Mouse (Mus musculus) myocyte (in vitro differentiated cells): ENCODE results near the gene Insrr. TPM values are rescaled to one million over a fixed set of nuclear protein-coding genes. Genes with fewer than 3 reads are reported as not detected.

ENCODE experiments used
- H3K27me3 ChIP-seq: one replicate; pipeline ENCODE4 v1.6.1; 2011; ENCODE audit not compliant: control insufficient read depth, insufficient read depth, insufficient read length
- H3K36me3 ChIP-seq: one replicate; pipeline ENCODE4 v1.6.1; 2011; ENCODE audit not compliant: control insufficient read depth, insufficient read depth
- H3K4me2 ChIP-seq: one replicate; pipeline ENCODE4 v1.6.1; 2011; ENCODE audit warnings: low read depth, control low read depth
- H3K4me3 ChIP-seq: one replicate; pipeline ENCODE4 v1.5.1; 2011; ENCODE audit warnings: mild to moderate bottlenecking, control low read depth, moderate library complexity
- H3K79me2 ChIP-seq: one replicate; pipeline ENCODE4 v1.6.1; 2011; ENCODE audit not compliant: control insufficient read depth, insufficient read depth
- H3ac ChIP-seq: one replicate; pipeline ENCODE4 v1.6.1; 2011; ENCODE audit not compliant: control insufficient read depth, insufficient read length
- CEBPB ChIP-seq: IDR thresholded peaks from 2 replicates; pipeline ENCODE4 v1.6.1; 2011; ENCODE audit warnings: mild to moderate bottlenecking, moderate library complexity; ENCODE audit not compliant: poor library complexity, insufficient read depth, severe bottlenecking
- E2F4 ChIP-seq: IDR thresholded peaks from one replicate; pipeline ENCODE4 v1.6.1; 2011; ENCODE audit warnings: mild to moderate bottlenecking, control low read depth, moderate library complexity; ENCODE audit not compliant: insufficient read depth
- MAX ChIP-seq: IDR thresholded peaks from one replicate; pipeline ENCODE4 v1.6.1; 2011; ENCODE audit warnings: low read depth, mild to moderate bottlenecking, control low read depth
- MYOD1 ChIP-seq, 3 experiments: IDR thresholded peaks; one replicate each; pipeline ENCODE4 v1.6.1; 2011; ENCODE audit warnings: control low read depth in 2 of 3, low read depth in 2 of 3, mild to moderate bottlenecking in 2 of 3, moderate library complexity in 1 of 3; ENCODE audit not compliant: insufficient read length in 2 of 3, control insufficient read depth in 1 of 3
- MYOG ChIP-seq, 3 experiments: IDR thresholded peaks; one replicate each; pipeline ENCODE4 v1.6.1; 2011; ENCODE audit warnings: control low read depth in 2 of 3, low read depth in 2 of 3, mild to moderate bottlenecking in 2 of 3; ENCODE audit not compliant: insufficient read length in 2 of 3, control insufficient read depth in 1 of 3, insufficient read depth in 1 of 3
- POLR2A ChIP-seq: IDR thresholded peaks from one replicate; pipeline ENCODE4 v1.6.1; 2011; ENCODE audit warnings: low read depth, mild to moderate bottlenecking, control low read depth, moderate library complexity; ENCODE audit not compliant: insufficient read length
- POLR2AphosphoS2 ChIP-seq: IDR thresholded peaks from one replicate; pipeline ENCODE4 v1.6.1; 2011; ENCODE audit warnings: low read depth, control low read depth; ENCODE audit not compliant: insufficient read length
- REST ChIP-seq: IDR thresholded peaks from one replicate; pipeline ENCODE4 v1.6.1; 2011; ENCODE audit warnings: mild to moderate bottlenecking, control low read depth, moderate library complexity; ENCODE audit not compliant: insufficient read depth, insufficient read length
- SRF ChIP-seq: IDR thresholded peaks from one replicate; pipeline ENCODE4 v1.6.1; 2011; ENCODE audit warnings: low read depth; ENCODE audit not compliant: control insufficient read depth, insufficient read length
- TCF12 ChIP-seq: IDR thresholded peaks from one replicate; pipeline ENCODE4 v1.6.1; 2011; ENCODE audit warnings: mild to moderate bottlenecking, control low read depth; ENCODE audit not compliant: poor library complexity, insufficient read depth, severe bottlenecking
- TCF3 ChIP-seq: IDR thresholded peaks from one replicate; pipeline ENCODE4 v1.6.1; 2011; ENCODE audit warnings: low read depth, control low read depth; ENCODE audit not compliant: insufficient read length
- USF1 ChIP-seq: IDR thresholded peaks from one replicate; pipeline ENCODE4 v1.6.1; 2011; ENCODE audit warnings: low read depth, mild to moderate bottlenecking, control low read depth, moderate library complexity
- polyA plus RNA-seq: library from polyadenylated mRNA; unstranded; fragments of >200 nt; fragmentation: generic; extraction: Trizol; gene quantifications from one replicate; pipeline ENCODE4 v1.2.1, GENCODE M21; 2012; ENCODE audit warnings: missing spikeins

Insrr gene
- polyA plus RNA-seq, 1 experiment, result not detected

GRCm38 (mm10) chr3:87833482-87833881, 36.7 kb downstream of the Insrr start:
- Histone ChIP-seq H3ac (no peak overlapping the region), H3K79me2 (no peaks in the 10 kb centered on the region), H3K27me3 (peaks cover 13% of the 10 kb centered on the region), H3K4me3 (no peak overlapping the region), H3K36me3 (no peaks in the 10 kb centered on the region), H3K4me2 (no peak overlapping the region)
- TF ChIP-seq REST, result no peak
- no peak for TF ChIP-seq MYOG (IDR thresholded peaks at IDR 0.05; ENCODE audit: control insufficient read depth in 1 of 3, insufficient read depth in 1 of 3, insufficient read length in 2 of 3, low read depth in 2 of 3)
- no peak for TF ChIP-seq CEBPB
- TF ChIP-seq TCF3, result no peak
- TF ChIP-seq POLR2A, result no peak
- TF ChIP-seq USF1, result no peak
- TF ChIP-seq POLR2AphosphoS2, result no peak
- no peak for TF ChIP-seq E2F4
- no peak for TF ChIP-seq TCF12
- no peak for TF ChIP-seq MYOD1 (IDR thresholded peaks at IDR 0.05; ENCODE audit: control insufficient read depth in 1 of 3, insufficient read length in 2 of 3, low read depth in 2 of 3)
- TF ChIP-seq SRF, result no peak
- TF ChIP-seq MAX, result no peak

DNA sequence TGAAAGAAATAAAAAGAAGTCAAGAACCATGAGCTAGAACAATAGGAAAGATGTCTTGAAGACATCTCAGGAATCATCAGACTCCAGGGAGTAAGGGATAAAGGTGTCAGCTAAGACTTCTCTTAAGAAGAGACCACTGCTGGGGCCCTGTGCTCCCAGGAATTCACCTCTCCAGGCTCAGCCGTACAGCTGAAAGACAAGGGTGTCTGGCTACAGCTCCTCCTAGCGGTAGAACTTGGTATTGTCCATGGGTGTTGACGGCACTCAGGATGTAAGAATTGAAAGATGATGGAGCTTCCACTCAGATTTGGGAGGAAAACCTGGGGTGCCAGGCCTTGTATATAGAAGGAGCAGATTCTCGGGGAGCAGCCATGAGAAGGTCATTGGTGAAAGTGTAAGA, 41.9 kb downstream of the Insrr start:
- H3K36me3 ChIP-seq, result no peaks in the 10 kb centered on the region
- TF ChIP-seq MAX (no peak), POLR2A (no peak), REST (no peak), TCF12 (no peak), MYOD1 (IDR thresholded peaks at IDR 0.05; ENCODE audit: control insufficient read depth in 1 of 3, insufficient read length in 2 of 3, low read depth in 2 of 3) (no peak), MYOG (IDR thresholded peaks at IDR 0.05; ENCODE audit: control insufficient read depth in 1 of 3, insufficient read depth in 1 of 3, insufficient read length in 2 of 3, low read depth in 2 of 3) (no peak), TCF3 (no peak), CEBPB (no peak)
- H3K79me2 ChIP-seq, result no peaks in the 10 kb centered on the region
- H3K27me3 ChIP-seq, result peaks cover 12% of the 10 kb centered on the region
- no peak overlapping the region for H3K4me2 ChIP-seq
- no peak overlapping the region for H3K4me3 ChIP-seq
- H3ac ChIP-seq, result no peak overlapping the region

GRCm38 (mm10) chr3:87840858-87841257, 44.1 kb downstream of the Insrr start:
- TF ChIP-seq POLR2A, result no peak
- H3K4me3 ChIP-seq, result no peak overlapping the region
- H3ac ChIP-seq, result no peak overlapping the region
- H3K27me3 ChIP-seq, result peaks cover 11% of the 10 kb centered on the region
- H3K4me2 ChIP-seq, result no peak overlapping the region
- no peaks in the 10 kb centered on the region for H3K79me2 ChIP-seq
- H3K36me3 ChIP-seq, result no peaks in the 10 kb centered on the region

DNA sequence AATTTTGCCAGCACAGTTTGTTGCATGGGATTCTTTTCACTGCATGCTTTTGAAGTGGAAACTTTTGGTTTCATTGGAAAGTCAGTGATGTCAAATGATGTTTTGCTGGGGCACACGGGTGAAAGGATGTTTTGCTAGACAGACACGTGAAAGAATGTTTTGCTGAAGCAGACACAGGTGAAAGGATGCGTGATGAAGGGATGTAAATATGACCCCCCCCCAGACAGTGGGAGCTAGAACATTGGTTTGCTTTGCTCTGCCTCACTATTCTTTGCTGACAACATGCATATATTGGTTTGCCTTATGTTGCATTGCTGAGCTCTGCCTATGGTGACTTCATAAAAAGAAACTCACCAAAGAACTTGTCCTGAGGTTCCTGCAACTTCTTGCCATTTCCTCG, 48.2 kb downstream of the Insrr start:
- Histone ChIP-seq H3K36me3 (no peaks in the 10 kb centered on the region), H3K4me3 (no peak overlapping the region), H3ac (no peak overlapping the region), H3K27me3 (no peaks in the 10 kb centered on the region), H3K4me2 (no peak overlapping the region), H3K79me2 (no peaks in the 10 kb centered on the region)
- TF ChIP-seq E2F4 (no peak), REST (no peak), MYOG (IDR thresholded peaks at IDR 0.05; ENCODE audit: control insufficient read depth in 1 of 3, insufficient read depth in 1 of 3, insufficient read length in 2 of 3, low read depth in 2 of 3) (no peak)

- no peaks in the 10 kb centered on the region for H3K79me2 ChIP-seq
- no peak overlapping the region for H3ac ChIP-seq
- TF ChIP-seq TCF3 (no peak), MAX (no peak), POLR2A (no peak), MYOD1 (IDR thresholded peaks at IDR 0.05; ENCODE audit: control insufficient read depth in 1 of 3, insufficient read length in 2 of 3, low read depth in 2 of 3) (no peak)
- no peaks in the 10 kb centered on the region for H3K27me3 ChIP-seq
- no peaks in the 10 kb centered on the region for H3K36me3 ChIP-seq
- no peak overlapping the region for H3K4me3 ChIP-seq
- H3K4me2 ChIP-seq, result no peak overlapping the region
These were observed 49.4 kb downstream of the Insrr start for GRCm38 (mm10) chr3:87846186-87846585.

- Histone ChIP-seq H3K79me2 (no peaks in the 10 kb centered on the region), H3ac (no peak within 1 kb of the TSS), H3K36me3 (no peaks in the 10 kb centered on the region), H3K4me3 (no peak within 1 kb of the TSS), H3K27me3 (no peaks in the 10 kb centered on the region), H3K4me2 (no peak within 1 kb of the TSS)
- TF ChIP-seq USF1 (no peak), REST (no peak), CEBPB (no peak), TCF12 (no peak), SRF (no peak), MAX (no peak), TCF3 (no peak), POLR2AphosphoS2 (no peak), MYOD1 (IDR thresholded peaks at IDR 0.05; ENCODE audit: control insufficient read depth in 1 of 3, insufficient read length in 2 of 3, low read depth in 2 of 3) (no peak), POLR2A (no peak), E2F4 (no peak), MYOG (IDR thresholded peaks at IDR 0.05; ENCODE audit: control insufficient read depth in 1 of 3, insufficient read depth in 1 of 3, insufficient read length in 2 of 3, low read depth in 2 of 3) (no peak)
These were observed 49.9 kb downstream of the Insrr start, which contains the start of gene Sh2d2a for GRCm38 (mm10) chr3:87846650-87847110. Gene Sh2d2a, plus strand, starts transcription at chr3:87846755.
